Mouse (Mus musculus) testis, adult 2 months (tissue): ENCODE results near the gene Gnmt.
"Not testable (repeated sequence)": the region's sequence is repeated elsewhere in the genome, so short reads cannot be mapped to it uniquely, and the experiment has no call there.

Experiments used
- CTCF ChIP-seq: fragments of 200-500 bp; IDR thresholded peaks from 2 replicates; pipeline ENCODE4 v1.5.1; 2012; ENCODE audit warnings: low read depth, mild to moderate bottlenecking, inconsistent platforms, low read length, moderate library complexity; ENCODE audit not compliant: control insufficient read depth, insufficient read depth, insufficient replicate concordance
- POLR2A ChIP-seq: fragments of 200-500 bp; IDR thresholded peaks from 2 replicates; pipeline ENCODE4 v1.6.1; 2012; ENCODE audit warnings: low read depth, mild to moderate bottlenecking, inconsistent platforms, low read length, moderate library complexity; ENCODE audit not compliant: control insufficient read depth

DNA sequence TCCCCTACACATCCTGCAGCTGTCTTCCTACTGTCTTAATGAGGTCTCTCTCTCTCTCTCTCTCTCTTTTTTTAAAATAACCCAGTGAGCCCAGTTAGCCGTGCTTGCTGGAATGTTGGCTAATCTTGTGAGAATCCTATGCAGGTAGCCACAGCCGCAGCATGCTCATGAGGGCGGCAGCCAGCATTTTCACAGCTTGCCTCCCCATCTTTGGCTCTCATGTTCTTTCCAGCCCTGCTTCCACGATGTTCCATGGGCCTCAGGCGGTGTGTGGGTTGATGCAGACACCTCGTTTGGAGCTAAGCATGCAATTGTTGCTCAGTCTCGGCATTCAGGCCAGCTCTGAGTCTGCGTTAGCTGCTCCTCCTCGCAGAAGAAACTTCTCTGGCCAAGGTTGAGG is 35.9 kb upstream of the Gnmt start:
- TF ChIP-seq CTCF, POLR2A: not testable (repeated sequence)
